Mouse (Mus musculus): Measurements from ENCODE around the gene Slc43a2. TPM values are rescaled to one million over a fixed set of nuclear protein-coding genes. Genes with fewer than 3 reads are reported as not detected.
"Not testable (repeated sequence)": the region's sequence is repeated elsewhere in the genome, so short reads cannot be mapped to it uniquely, and the experiment has no call there.

Slc43a2 gene
- total and polyA plus RNA-seq, 2 experiments from 2014 or later = 20.4 to 34.5 TPM

DNA sequence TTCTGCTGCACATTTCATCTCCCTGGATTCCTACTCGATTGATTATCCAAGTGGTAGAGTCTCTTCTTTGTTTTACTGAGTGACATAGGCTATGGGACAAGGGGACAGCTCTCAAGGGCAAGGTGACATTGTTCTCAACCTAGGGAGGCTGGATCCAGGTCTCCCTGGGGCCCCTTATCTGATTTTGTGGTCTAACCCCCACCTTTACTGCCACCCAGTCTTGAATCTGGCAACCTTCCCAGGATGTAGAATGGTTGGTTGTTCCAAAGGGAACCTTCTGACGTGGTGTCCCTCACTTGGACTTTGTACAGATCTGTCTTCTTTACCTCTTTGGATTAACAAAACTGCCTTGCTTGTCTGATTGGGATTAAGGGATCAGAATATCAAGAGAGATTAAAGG lies 63.9 kb downstream of the Slc43a2 start:
- ATAC-seq (ENCODE audit: low FRiP score) (no peak), DNase-seq (ENCODE audit: low spot score) (no peak)
- no peak overlapping the region for H3K9ac ChIP-seq (replicated peaks; ENCODE audit: low read length, poor library complexity, severe bottlenecking)
- peaks cover 43% of the 10 kb centered on the region for H3K36me3 ChIP-seq (ENCODE audit: insufficient read depth, low read length)
- H3K4me3 ChIP-seq (ENCODE audit: low read depth, low read length) = no peak overlapping the region
- H3K4me1 ChIP-seq (ENCODE audit: insufficient read depth, low read length) = no peaks in the 10 kb centered on the region
- no peaks in the 10 kb centered on the region for H3K27me3 ChIP-seq (ENCODE audit: insufficient read depth, low read length)
- WGBS = 50% methylated on average over 2 of the region's 2 CpGs
- H3K4me2 ChIP-seq (ENCODE audit: low read depth, low read length, poor library complexity, severe bottlenecking) = no peak overlapping the region
- no peak for TF ChIP-seq CTCF (IDR thresholded peaks at IDR 0.05)
- no peaks in the 10 kb centered on the region for H3K9me3 ChIP-seq (ENCODE audit: low read length)
- no peak overlapping the region for H3K27ac ChIP-seq (ENCODE audit: low read depth, low read length)

DNA sequence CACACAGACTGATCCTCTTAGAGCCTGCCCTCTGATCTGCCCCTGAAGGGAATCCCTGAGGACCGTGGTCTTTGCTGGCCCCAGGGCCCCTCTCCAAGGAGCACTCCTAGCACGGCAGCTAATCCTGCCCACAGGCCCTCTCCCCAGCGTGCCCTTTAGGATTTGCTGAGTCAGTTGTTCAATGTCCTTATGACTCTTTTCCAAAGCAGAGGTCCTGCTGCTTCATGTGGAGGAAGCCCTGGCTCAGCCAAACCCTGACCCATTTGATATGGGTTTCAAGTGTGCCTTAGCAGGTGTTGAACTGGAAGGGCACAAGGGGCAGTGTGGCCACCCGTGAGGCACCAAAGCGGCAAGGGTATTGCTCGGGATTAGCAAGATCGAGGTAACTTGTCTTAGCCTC lies 64.3 kb downstream of the Slc43a2 start:
- no peak overlapping the region for H3K4me3 ChIP-seq (ENCODE audit: low read depth, low read length)
- no peaks in the 10 kb centered on the region for H3K4me1 ChIP-seq (ENCODE audit: insufficient read depth, low read length)
- no peaks in the 10 kb centered on the region for H3K27me3 ChIP-seq (ENCODE audit: insufficient read depth, low read length)
- 43% methylated on average over 7 of the region's 7 CpGs for WGBS
- no peak overlapping the region for H3K4me2 ChIP-seq (ENCODE audit: low read depth, low read length, poor library complexity, severe bottlenecking)
- no peak for TF ChIP-seq CTCF (IDR thresholded peaks at IDR 0.05)
- no peak for DNase-seq (ENCODE audit: low spot score)
- H3K9me3 ChIP-seq (ENCODE audit: low read length) = no peaks in the 10 kb centered on the region
- H3K9ac ChIP-seq (replicated peaks; ENCODE audit: low read length, poor library complexity, severe bottlenecking) = no peak overlapping the region
- H3K36me3 ChIP-seq (ENCODE audit: insufficient read depth, low read length) = peaks cover 47% of the 10 kb centered on the region
- H3K27ac ChIP-seq (ENCODE audit: low read depth, low read length) = no peak overlapping the region
- no peak for ATAC-seq (ENCODE audit: low FRiP score)

DNA sequence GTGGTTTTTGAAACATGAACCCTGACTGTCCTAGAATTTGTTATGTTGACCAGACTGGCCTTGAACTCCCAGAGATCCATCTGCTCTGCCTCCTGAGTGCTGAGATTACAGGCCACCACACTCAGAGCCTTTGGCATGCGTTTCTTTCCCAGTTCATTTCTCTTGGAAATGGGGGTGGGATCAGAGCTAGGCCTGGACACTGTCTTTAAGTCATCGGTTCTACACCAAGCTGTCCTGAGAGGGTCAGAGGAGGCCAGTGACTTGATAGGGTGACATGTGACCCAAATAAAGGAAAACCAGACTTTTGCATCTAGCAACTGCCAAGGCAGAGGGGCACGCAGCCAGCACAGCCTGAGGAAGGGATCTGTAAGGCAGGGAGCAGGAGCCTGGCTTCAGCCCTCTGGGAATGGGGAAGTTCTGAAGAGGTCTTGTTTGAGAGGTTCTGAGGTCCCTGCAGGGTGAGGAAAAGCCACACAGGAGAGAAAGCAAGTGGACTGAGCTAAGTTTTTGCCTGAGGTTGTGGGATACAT lies 65.3 kb downstream of the Slc43a2 start:
- no peak for TF ChIP-seq CTCF (IDR thresholded peaks at IDR 0.05)
- Histone ChIP-seq H3K27me3 (ENCODE audit: insufficient read depth, low read length) (no peaks in the 10 kb centered on the region), H3K9ac (replicated peaks; ENCODE audit: low read length, poor library complexity, severe bottlenecking) (no peak overlapping the region), H3K36me3 (ENCODE audit: insufficient read depth, low read length) (peaks cover 55% of the 10 kb centered on the region), H3K9me3 (ENCODE audit: low read length) (no peaks in the 10 kb centered on the region), H3K4me1 (ENCODE audit: insufficient read depth, low read length) (no peaks in the 10 kb centered on the region), H3K4me2 (ENCODE audit: low read depth, low read length, poor library complexity, severe bottlenecking) (no peak overlapping the region), H3K4me3 (ENCODE audit: low read depth, low read length) (no peak overlapping the region), H3K27ac (ENCODE audit: low read depth, low read length) (no peak overlapping the region)
- no peak for ATAC-seq (ENCODE audit: low FRiP score)
- 91% methylated on average over 3 of the region's 3 CpGs for WGBS
- no peak for DNase-seq (ENCODE audit: low spot score)

DNA sequence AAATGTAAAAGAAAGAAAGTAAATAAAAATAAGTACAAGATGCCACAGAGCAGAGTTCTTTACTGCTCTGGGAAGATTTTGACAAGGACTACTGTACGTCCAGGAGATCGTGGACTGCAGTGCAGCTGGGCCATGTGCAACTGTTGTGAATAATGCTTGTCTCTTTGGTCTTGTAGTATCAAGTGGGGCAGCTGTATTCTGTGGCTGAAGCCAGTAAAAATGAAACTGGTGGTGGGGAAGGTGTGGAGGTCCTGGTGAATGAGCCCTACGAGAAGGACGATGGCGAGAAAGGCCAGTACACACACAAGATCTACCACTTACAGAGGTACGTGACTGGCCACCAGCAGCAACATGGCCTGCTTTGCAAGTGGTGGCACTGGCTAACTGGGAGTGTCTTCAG lies 66.5 kb downstream of the Slc43a2 start:
- Histone ChIP-seq H3K9ac (replicated peaks; ENCODE audit: low read length, poor library complexity, severe bottlenecking) (no peak overlapping the region), H3K4me2 (ENCODE audit: low read depth, low read length, poor library complexity, severe bottlenecking) (no peak overlapping the region), H3K4me1 (ENCODE audit: insufficient read depth, low read length) (no peaks in the 10 kb centered on the region), H3K36me3 (ENCODE audit: insufficient read depth, low read length) (peaks cover 66% of the 10 kb centered on the region), H3K4me3 (ENCODE audit: low read depth, low read length) (no peak overlapping the region), H3K27me3 (ENCODE audit: insufficient read depth, low read length) (no peaks in the 10 kb centered on the region), H3K9me3 (ENCODE audit: low read length) (no peaks in the 10 kb centered on the region), H3K27ac (ENCODE audit: low read depth, low read length) (no peak overlapping the region)
- DNase-seq (ENCODE audit: low spot score) = no peak
- TF ChIP-seq CTCF (IDR thresholded peaks at IDR 0.05) = no peak
- no peak for ATAC-seq (ENCODE audit: low FRiP score)
- 95% methylated on average over 6 of the region's 6 CpGs for WGBS

DNA sequence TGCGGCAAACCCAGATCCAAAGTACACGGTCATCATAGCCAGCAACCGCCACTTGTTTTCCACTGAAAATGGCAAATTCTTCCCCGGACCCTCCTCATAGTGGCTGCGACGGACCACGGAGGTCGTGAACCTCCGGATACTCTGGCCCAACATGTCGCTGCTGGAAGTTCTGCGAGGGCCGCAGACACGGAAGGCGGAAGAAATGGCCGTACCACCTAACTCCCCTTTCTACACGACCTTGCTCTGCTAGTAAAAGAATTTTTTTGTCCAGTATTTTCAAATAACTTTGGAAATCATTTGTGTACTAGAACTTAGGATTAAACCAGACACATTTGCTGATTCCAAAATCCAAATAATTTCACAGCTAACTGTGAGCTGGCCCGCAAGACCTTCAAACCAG lies 68.3 kb downstream of the Slc43a2 start:
- H3K4me1 ChIP-seq (ENCODE audit: insufficient read depth, low read length); DNase-seq (ENCODE audit: low spot score); H3K27ac ChIP-seq (ENCODE audit: low read depth, low read length); H3K27me3 ChIP-seq (ENCODE audit: insufficient read depth, low read length); H3K9ac ChIP-seq (replicated peaks; ENCODE audit: low read length, poor library complexity, severe bottlenecking); H3K9me3 ChIP-seq (ENCODE audit: low read length); ATAC-seq (ENCODE audit: low FRiP score); H3K4me2 ChIP-seq (ENCODE audit: low read depth, low read length, poor library complexity, severe bottlenecking); H3K4me3 ChIP-seq (ENCODE audit: low read depth, low read length): not testable (repeated sequence)
- 96% methylated on average over 14 of the region's 17 CpGs for WGBS
- H3K36me3 ChIP-seq (ENCODE audit: insufficient read depth, low read length) = peaks cover 68% of the 10 kb centered on the region

DNA sequence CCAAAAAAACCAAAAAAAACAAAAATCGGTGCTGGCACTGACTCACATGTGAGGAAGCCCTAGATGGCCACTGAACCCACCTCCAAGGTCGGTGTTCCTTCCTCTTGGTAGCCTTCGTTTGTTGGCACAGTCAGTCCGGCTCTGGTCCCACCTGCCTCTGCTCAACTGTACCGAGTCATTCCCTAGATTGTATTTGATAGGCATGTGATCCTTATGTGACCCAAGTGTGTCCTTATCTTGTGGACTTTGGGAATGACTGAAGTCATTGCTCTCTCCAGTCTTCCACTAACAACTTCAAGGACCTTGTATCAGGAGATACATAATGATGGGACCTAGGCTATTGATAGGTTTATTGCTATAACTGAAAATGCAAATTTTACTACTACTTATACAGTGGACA lies 73.3 kb downstream of the Slc43a2 start:
- no peaks in the 10 kb centered on the region for H3K27me3 ChIP-seq (ENCODE audit: insufficient read depth, low read length)
- no peaks in the 10 kb centered on the region for H3K4me1 ChIP-seq (ENCODE audit: insufficient read depth, low read length)
- no peak overlapping the region for H3K27ac ChIP-seq (ENCODE audit: low read depth, low read length)
- H3K9ac ChIP-seq (replicated peaks; ENCODE audit: low read length, poor library complexity, severe bottlenecking) = no peak overlapping the region
- H3K4me2 ChIP-seq (ENCODE audit: low read depth, low read length, poor library complexity, severe bottlenecking) = no peak overlapping the region
- DNase-seq (ENCODE audit: low spot score) (no peak), ATAC-seq (ENCODE audit: low FRiP score) (no peak)
- H3K4me3 ChIP-seq (ENCODE audit: low read depth, low read length) = no peak overlapping the region
- WGBS = 93% methylated on average over 5 of the region's 5 CpGs
- no peaks in the 10 kb centered on the region for H3K9me3 ChIP-seq (ENCODE audit: low read length)
- peaks cover 66% of the 10 kb centered on the region for H3K36me3 ChIP-seq (ENCODE audit: insufficient read depth, low read length)
- TF ChIP-seq CTCF (IDR thresholded peaks at IDR 0.05) = no peak

Measured in midbrain, postnatal 0 days (tissue).